ENCODE assay signal across 17 mouse cellular contexts in the genomic region with DNA sequence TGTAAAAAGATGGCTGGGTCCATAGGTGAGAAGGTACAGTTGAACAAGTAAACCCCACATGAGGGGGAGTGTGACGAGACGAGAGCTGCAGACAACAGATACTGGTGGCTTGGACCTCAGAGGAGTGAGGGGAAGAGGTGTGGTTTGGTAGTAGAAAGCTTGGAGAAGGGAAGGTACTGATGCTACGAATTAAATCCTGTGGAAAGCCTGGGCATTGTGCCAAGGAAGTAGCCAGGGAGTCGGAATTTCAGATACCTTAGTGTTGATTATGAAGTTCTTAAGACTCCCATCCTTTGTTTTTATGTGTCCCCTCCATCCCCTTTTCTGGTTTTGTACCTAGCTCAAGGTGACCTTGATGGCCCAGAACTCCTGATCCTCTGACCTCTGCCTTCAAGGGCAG.
DNase-seq lines count a peak whose midpoint lies in the region; ATAC-seq and TF ChIP-seq lines count a peak whose summit lies in the region.
"Had no signal": no experiment of that assay in that cellular context is flagged by ENCODE, and none has a peak within 500 bp of the region (broad histone marks: within the 10 kb centered on the region; RNA-seq: fewer than 3 reads in every experiment).

No protein-coding gene starts in this region.

- no peak for ATAC-seq in heart, embryonic 13.5 days (ENCODE audit: extremely low read depth, insufficient number of reproducible peaks, low FRiP score, low TSS enrichment)
- peak; percentile 26 for ATAC-seq in Patski
- ATAC-seq: forebrain, embryonic 14.5 days had no signal

- TF ChIP-seq CTCF in Patski (IDR thresholded peaks at IDR 0.05), result no peak

- in situ Hi-C loops in Patski (cut with MboI; ENCODE audit: low pct_unique_long_range_greater_than_20kb), result loop anchor here (5.0 to 10.0 kb wide), 2 partner anchors 222 to 584 kb away; no protein-coding TSS in a partner anchor

- WGBS in heart, embryonic 13.5 days, result 25% methylated on average over 4 of the region's 4 CpGs

- CTCF ChIA-PET in Patski (lab: Charles Lee), result interaction anchor here (0.9 to 2.3 kb wide), 10 partner anchors 8 to 586 kb away, joined by 3 to 7 read pairs (median 4); no protein-coding TSS in a partner anchor

- no peak overlapping the region for H3K4me3 ChIP-seq in heart, embryonic 13.5 days
- H3K4me3 ChIP-seq: embryonic facial prominence, embryonic 10.5 days; erythroblast, embryonic 14.5 days; forebrain, embryonic 10.5 days; heart, adult 2 months; hindbrain, embryonic 13.5 days had no signal

- POLR2A ChIA-PET in Patski (lab: Charles Lee), result interaction anchor here (0.6 kb wide), 1 partner anchor 381 kb away, joined by 3 read pairs; no protein-coding TSS in a partner anchor

- no peaks in the 10 kb centered on the region for H3K27me3 ChIP-seq in heart, embryonic 13.5 days (replicated peaks)
- no peaks in the 10 kb centered on the region for H3K27me3 ChIP-seq in Patski
- H3K27me3 ChIP-seq: hindbrain, embryonic 13.5 days had no signal

- peaks cover 76% of the 10 kb centered on the region for H3K36me3 ChIP-seq in heart, embryonic 13.5 days

- no peak for DNase-seq in heart, adult 11 months
- DNase-seq in kidney, postnatal 10 days, result peak; percentile 60
- no peak for DNase-seq in kidney, adult 11 months
- no peak for DNase-seq in Patski (ENCODE audit: low read depth, low spot score)
- DNase-seq in ovary, adult 18-20 months (ENCODE audit: low spot score), result no peak
- DNase-seq: adrenal gland, adult 8-10 months; adrenal gland, postnatal 36 days; gastrocnemius, postnatal 10 days; heart, adult 2 months; heart, postnatal 10 days; heart, postnatal 4 days had no signal

- peaks cover 19% of the 10 kb centered on the region for H3K4me1 ChIP-seq in heart, embryonic 13.5 days
- H3K4me1 ChIP-seq: embryonic facial prominence, embryonic 10.5 days; hindbrain, embryonic 13.5 days had no signal

- H3K9ac ChIP-seq in heart, embryonic 13.5 days, result no peak overlapping the region
- H3K9ac ChIP-seq: hindbrain, embryonic 13.5 days had no signal

- no peak overlapping the region for H3K4me2 ChIP-seq in heart, embryonic 13.5 days
- H3K4me2 ChIP-seq: hindbrain, embryonic 13.5 days had no signal

- 0 out of 2 replicates have a peak overlapping the region, but pooled peaks have one; percentile 24 for H3K27ac ChIP-seq in heart, embryonic 13.5 days (replicated peaks)
- H3K27ac ChIP-seq: embryonic facial prominence, embryonic 10.5 days; forebrain, embryonic 10.5 days; heart, adult 2 months; hindbrain, embryonic 13.5 days had no signal

- no peaks in the 10 kb centered on the region for H3K9me3 ChIP-seq in heart, embryonic 13.5 days
- H3K9me3 ChIP-seq: embryonic facial prominence, embryonic 10.5 days; forebrain, embryonic 10.5 days; hindbrain, embryonic 13.5 days had no signal
